Mouse (Mus musculus) megakaryocyte, embryonic 14.5 days (primary cell): ENCODE data around the gene Rfxank.

ENCODE experiments used
- FLI1 ChIP-seq: IDR thresholded peaks from 2 replicates; pipeline ENCODE4 v1.6.1; 2012; ENCODE audit warnings: low read length, inconsistent platforms, mixed read lengths
- GATA1 ChIP-seq: IDR thresholded peaks from 3 replicates; pipeline ENCODE4 v1.6.1; 2012; ENCODE audit warnings: mixed read lengths, low read length, inconsistent platforms, borderline replicate concordance

DNA sequence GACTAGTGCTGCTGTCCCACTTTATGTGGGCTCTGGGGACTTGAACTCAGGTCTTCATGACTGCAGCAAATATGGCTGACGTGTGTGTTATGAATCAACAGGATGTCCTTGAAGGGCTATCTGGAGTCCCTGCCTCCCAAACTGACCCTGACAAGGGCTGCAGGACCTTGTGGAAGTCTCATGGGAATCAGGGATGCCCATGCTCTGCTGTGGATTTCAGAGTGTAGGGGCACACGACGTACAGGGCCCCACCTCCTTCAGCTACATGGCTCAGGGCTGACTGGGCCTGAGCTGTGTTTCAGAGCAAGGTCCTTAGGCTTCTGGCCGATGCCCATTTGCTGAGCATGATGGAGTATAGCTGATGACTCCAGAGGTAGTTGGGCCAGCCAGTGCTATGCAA is 44.2 kb upstream of the Rfxank start:
- no peak for TF ChIP-seq GATA1
- no peak for TF ChIP-seq FLI1
